Mouse (Mus musculus) urinary bladder, postnatal 10 days (tissue): ENCODE data around the gene Aebp2.

Source experiments
- DNase-seq: peaks from one replicate; pipeline ENCODE4 v3.0.0; 2022; ENCODE audit warnings: low spot score

Gene Aebp2

GRCm38 (mm10) chr6:140608666-140609065, 13.8 kb upstream of the Aebp2 start:
- DNase-seq = no peak

- no peak for DNase-seq
These were observed 12.9 kb upstream of the Aebp2 start for GRCm38 (mm10) chr6:140609533-140609932.

- no peak for DNase-seq
These were observed 12.3 kb upstream of the Aebp2 start for GRCm38 (mm10) chr6:140610117-140610516.

- no peak for DNase-seq
These were observed 11.2 kb upstream of the Aebp2 start for GRCm38 (mm10) chr6:140611282-140611681.

- no peak for DNase-seq
These were observed 10.5 kb upstream of the Aebp2 start for GRCm38 (mm10) chr6:140611893-140612473.

- DNase-seq = no peak
These were observed 8.6 kb upstream of the Aebp2 start for GRCm38 (mm10) chr6:140613822-140614221.

- no peak for DNase-seq
These were observed 7.8 kb upstream of the Aebp2 start for GRCm38 (mm10) chr6:140614711-140615110.

GRCm38 (mm10) chr6:140620531-140621349, 1.7 kb upstream of the Aebp2 start:
- DNase-seq = no peak

GRCm38 (mm10) chr6:140621622-140622021, 841 bp upstream of the Aebp2 start:
- DNase-seq = no peak

- DNase-seq = peak; percentile 75
These were observed 998 bp downstream of the Aebp2 start for GRCm38 (mm10) chr6:140623226-140624095.

GRCm38 (mm10) chr6:140624096-140625051, 1.9 kb downstream of the Aebp2 start:
- DNase-seq = peak; percentile 18

- DNase-seq = no peak
These were observed 6.9 kb downstream of the Aebp2 start for GRCm38 (mm10) chr6:140629176-140629859.

- no peak for DNase-seq
These were observed 7.8 kb downstream of the Aebp2 start for GRCm38 (mm10) chr6:140630306-140630705.

- DNase-seq = no peak
These were observed 11.2 kb downstream of the Aebp2 start for GRCm38 (mm10) chr6:140633616-140634015.

GRCm38 (mm10) chr6:140636290-140636689, 13.8 kb downstream of the Aebp2 start:
- no peak for DNase-seq

- DNase-seq = no peak
These were observed 19.5 kb downstream of the Aebp2 start for GRCm38 (mm10) chr6:140642010-140642409.

GRCm38 (mm10) chr6:140642655-140643054, 20.2 kb downstream of the Aebp2 start:
- DNase-seq = no peak

GRCm38 (mm10) chr6:140645931-140646330, 23.5 kb downstream of the Aebp2 start:
- no peak for DNase-seq

GRCm38 (mm10) chr6:140646892-140647291, 24.4 kb downstream of the Aebp2 start:
- DNase-seq = no peak

GRCm38 (mm10) chr6:140649812-140650211, 27.3 kb downstream of the Aebp2 start:
- DNase-seq = no peak

GRCm38 (mm10) chr6:140651923-140652322, 29.5 kb downstream of the Aebp2 start:
- DNase-seq = no peak
